Mouse (Mus musculus): ENCODE measurements around the gene Hnrnpf. TPM values are rescaled to one million over a fixed set of nuclear protein-coding genes. Genes with fewer than 3 reads are reported as not detected.
"Not testable (repeated sequence)": the region's sequence is repeated elsewhere in the genome, so short reads cannot be mapped to it uniquely, and the experiment has no call there.

The Hnrnpf gene
- 100 to 1,000 TPM; 299 to 333 TPM for total RNA-seq (2021)
- long read RNA-seq, experiment 1, transcript Hnrnpf-210 (1 exons, 1,922 nt): minor isoform, 12 of 398 reads
- long read RNA-seq, experiment 1, transcript Hnrnpf-209 (3 exons, 2,280 nt): minor isoform, 56 of 398 reads
- long read RNA-seq, experiment 1, transcript Hnrnpf-208 (4 exons, 956 nt): minor isoform, 58 of 398 reads
- long read RNA-seq, experiment 1, transcript Hnrnpf-201 (4 exons, 2,147 nt): major isoform, 95 of 398 reads
- long read RNA-seq, experiment 1, partial matches to known transcripts: 145 of 398 reads
- long read RNA-seq, experiment 1, other reads (novel, unspliced or antisense): 30 of 398 reads
- long read RNA-seq, experiment 2, transcript Hnrnpf-209 (3 exons, 2,280 nt): minor isoform, 68 of 449 reads
- long read RNA-seq, experiment 2, transcript Hnrnpf-201 (4 exons, 2,147 nt): major isoform, 106 of 449 reads
- long read RNA-seq, experiment 2, transcript Hnrnpf-210 (1 exons, 1,922 nt): minor isoform, 21 of 449 reads
- long read RNA-seq, experiment 2, transcript Hnrnpf-208 (4 exons, 956 nt): minor isoform, 44 of 449 reads
- long read RNA-seq, experiment 2, partial matches to known transcripts: 168 of 449 reads
- long read RNA-seq, experiment 2, other reads (novel, unspliced or antisense): 39 of 449 reads

GRCm38 (mm10) chr6:117900126-117901080 lies at the start of gene Hnrnpf:
Hnrnpf (plus strand) TSS chr6:117900324.
- no peak for DNase-seq (ENCODE audit: low spot score in 2 of 2)

- DNase-seq (ENCODE audit: low spot score in 2 of 2): no peak
Observed at GRCm38 (mm10) chr6:117851747-117852146, 48.4 kb upstream of the Hnrnpf start.

GRCm38 (mm10) chr6:117857990-117858389 lies 42.1 kb upstream of the Hnrnpf start:
- no peak for DNase-seq (ENCODE audit: low spot score in 2 of 2)

DNA sequence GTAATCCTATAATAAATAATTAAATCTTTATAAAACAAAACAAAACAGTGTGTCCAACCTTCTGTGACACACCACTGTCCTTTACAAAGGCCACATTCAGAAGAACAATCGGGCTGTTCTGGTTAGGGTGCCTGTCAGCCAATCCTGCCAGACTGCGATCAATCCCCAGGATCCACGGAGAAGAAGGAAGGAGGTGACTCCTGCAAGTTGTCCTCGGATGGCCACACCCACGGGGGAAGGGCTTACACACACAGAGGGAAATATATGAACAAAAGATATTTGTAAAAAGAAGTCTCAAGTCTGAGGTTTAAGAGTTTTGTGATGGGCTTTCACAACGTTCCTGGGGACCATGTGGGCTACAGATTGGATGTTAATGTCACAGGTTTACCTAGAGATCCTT lies 38.3 kb upstream of the Hnrnpf start, which contains the start of gene Zfp239:
Gene Zfp239 (plus strand): TSS at position 253 of the 400 bp plus-strand sequence.
- DNase-seq (ENCODE audit: low spot score in 2 of 2): no peak

DNA sequence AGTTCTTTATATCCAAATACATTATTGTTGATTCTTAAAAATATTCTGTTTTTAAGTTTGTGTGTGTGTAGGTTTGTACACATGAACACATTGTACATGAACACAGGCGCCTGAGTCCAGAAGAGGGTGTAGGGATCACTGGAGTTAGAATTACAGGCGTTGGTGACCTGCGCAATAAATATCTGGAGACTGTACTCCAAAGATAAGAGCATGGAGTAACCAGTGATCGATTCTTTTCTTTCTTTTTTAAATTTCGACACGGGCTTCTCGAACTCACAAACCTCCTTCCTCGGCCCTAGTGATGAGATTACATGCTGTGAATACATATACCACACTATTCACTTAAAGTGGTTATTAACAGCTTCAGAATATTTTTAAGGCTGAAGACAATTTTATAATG lies 37.7 kb upstream of the Hnrnpf start:
- no peak for DNase-seq (ENCODE audit: low spot score in 2 of 2)

GRCm38 (mm10) chr6:117862899-117863620 lies 37.1 kb upstream of the Hnrnpf start:
- peak in 1 of 2 experiments; percentile 41 for DNase-seq (ENCODE audit: low spot score in 2 of 2)

GRCm38 (mm10) chr6:117863751-117864150 lies 36.4 kb upstream of the Hnrnpf start:
- DNase-seq (ENCODE audit: low spot score in 2 of 2): no peak

DNA sequence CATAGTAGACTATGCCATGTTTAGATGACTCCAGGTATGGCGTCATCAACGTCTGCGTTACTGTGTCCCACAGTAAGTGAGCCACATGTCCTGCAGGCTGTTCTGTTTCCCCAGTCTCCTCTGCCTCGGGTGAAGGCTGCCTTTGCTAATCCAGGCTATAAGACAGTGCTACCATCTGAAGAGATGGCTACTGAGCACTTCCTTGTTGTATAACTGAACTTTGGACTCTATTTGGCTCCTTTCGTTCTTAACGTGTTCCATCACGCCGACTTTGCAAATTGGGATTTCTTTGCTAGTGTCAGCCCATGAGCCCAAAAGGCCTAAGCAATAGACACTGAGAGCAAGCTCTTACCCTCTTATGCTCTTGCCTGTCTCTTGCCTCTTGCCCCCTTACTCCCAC lies 31.9 kb upstream of the Hnrnpf start:
- DNase-seq (ENCODE audit: low spot score in 2 of 2): no peak

DNA sequence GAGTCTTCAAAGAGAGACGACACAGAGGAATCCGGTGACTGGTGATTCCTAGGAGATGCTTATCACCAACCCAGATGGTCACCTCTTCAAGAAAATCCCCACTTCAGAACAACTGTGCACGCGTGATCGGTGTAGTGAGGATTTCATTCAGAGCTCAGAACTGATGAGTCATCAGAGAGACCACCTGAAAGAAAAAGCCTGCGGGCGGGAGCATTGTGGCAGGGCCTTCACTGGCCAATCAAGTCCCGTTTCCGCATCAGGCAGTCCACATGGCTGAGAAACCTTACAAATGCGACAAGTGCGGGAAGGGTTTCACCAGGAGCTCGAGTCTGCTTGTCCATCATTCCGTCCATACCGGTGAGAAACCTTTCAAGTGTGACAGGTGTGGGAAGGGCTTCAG lies 29.1 kb upstream of the Hnrnpf start:
- DNase-seq (ENCODE audit: low spot score in 2 of 2): no peak

DNA sequence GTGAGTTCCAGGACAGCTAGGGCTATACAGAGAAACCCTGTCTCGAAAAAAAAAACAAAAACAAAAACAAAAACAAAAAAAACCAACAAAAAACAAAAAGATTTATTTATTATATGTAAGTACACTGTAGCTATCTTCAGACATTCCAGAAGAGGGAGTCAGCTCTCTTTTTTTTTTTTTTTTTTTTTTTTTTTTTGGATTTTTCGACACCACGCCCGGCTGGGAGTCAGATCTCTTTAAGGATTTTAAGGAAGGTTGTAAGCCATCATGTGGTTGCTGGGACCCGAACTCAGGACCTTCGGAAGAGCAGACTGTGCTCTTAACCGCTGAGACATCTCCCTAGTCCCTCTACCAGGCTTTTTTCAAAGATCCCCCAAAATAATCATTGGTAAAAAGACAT lies 26.7 kb upstream of the Hnrnpf start:
- not testable (repeated sequence) for DNase-seq (ENCODE audit: low spot score in 2 of 2)

GRCm38 (mm10) chr6:117874621-117875281 lies 25.4 kb upstream of the Hnrnpf start:
- DNase-seq (ENCODE audit: low spot score in 2 of 2): no peak

DNA sequence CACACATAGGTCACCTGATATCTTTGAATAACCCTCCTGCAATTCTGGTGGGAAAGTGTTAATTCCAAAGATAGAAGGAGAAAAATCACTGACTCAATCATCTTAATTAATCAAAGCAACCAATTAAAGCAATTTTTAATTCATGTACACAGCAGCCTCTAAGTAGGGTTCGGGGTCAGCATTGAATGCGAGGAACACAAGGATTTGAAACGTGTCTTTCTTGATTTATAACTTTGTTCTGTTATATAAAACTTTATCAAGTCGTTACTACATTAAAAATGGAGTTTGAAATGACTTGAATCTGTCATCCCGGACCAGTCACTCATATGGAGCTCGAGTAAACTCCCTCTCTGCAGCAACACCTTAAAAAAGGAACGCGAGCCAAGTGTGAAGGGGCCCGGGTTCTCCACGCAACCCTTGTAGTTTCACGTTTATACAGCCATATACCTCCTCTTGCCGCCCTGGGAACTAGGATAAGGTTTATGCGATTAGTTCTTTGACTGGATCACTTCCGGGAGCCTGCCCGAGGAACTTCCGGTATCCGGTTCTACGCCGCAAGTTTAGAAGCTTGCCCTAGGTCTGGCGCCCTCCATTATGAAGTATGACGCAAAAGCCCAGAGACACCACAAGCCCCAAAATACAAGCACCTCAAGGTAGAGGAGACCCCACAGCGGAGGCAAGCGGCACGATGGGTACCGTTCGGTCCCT lies 21.3 kb upstream of the Hnrnpf start:
- DNase-seq (ENCODE audit: low spot score in 2 of 2): peak in 1 of 2 experiments; percentile 85

GRCm38 (mm10) chr6:117879408-117880115 lies 20.6 kb upstream of the Hnrnpf start:
- peak; percentile 99 to 100 for DNase-seq (ENCODE audit: low spot score in 2 of 2)

DNA sequence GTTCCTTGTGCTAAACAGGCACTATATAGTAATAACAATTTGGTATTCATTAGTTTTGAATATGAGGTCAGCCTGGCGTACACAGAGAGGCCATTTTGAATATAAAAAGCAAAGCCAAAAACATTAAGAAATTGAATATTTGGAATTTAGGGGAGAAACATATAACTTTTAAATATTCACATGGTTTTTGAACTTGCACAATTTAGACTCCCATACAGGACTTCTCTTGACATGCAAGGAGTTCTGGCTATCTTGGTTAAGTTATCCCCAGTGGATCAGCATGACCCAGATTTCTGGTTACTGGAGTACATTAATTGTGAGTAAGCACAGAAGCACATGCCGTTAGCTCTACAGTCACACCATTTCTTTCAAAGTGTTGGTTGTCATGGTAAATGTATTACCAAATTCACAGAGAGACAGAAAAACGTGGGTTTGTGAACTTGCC lies 19.7 kb upstream of the Hnrnpf start:
- no peak for DNase-seq (ENCODE audit: low spot score in 2 of 2)

GRCm38 (mm10) chr6:117881229-117881628 lies 18.9 kb upstream of the Hnrnpf start:
- DNase-seq (ENCODE audit: low spot score in 2 of 2): no peak

DNA sequence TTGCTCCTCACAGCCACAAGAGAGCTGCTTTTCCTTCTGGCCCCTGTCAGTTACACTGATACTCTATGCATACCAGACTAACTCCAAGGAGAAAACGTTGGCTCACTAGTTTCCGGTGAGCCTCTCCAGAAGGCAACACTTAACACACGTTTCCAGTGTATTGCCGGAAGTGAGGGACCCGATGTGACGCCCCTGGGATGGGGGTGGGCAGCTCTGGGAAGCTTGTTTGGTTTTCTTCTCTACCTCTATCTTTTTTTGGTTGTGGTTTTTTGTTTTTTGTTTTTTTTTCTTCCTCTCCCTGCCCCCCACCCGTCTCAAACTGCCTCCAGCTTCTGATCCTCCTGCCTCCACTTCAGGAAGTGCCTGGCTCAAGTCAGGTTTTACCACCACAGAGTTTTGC lies 18.1 kb upstream of the Hnrnpf start:
- DNase-seq (ENCODE audit: low spot score in 2 of 2): no peak

GRCm38 (mm10) chr6:117885943-117886342 lies 14.2 kb upstream of the Hnrnpf start:
- DNase-seq (ENCODE audit: low spot score in 2 of 2): no peak

- DNase-seq (ENCODE audit: low spot score in 2 of 2): no peak
Observed at GRCm38 (mm10) chr6:117888032-117888431, 12.1 kb upstream of the Hnrnpf start.

DNA sequence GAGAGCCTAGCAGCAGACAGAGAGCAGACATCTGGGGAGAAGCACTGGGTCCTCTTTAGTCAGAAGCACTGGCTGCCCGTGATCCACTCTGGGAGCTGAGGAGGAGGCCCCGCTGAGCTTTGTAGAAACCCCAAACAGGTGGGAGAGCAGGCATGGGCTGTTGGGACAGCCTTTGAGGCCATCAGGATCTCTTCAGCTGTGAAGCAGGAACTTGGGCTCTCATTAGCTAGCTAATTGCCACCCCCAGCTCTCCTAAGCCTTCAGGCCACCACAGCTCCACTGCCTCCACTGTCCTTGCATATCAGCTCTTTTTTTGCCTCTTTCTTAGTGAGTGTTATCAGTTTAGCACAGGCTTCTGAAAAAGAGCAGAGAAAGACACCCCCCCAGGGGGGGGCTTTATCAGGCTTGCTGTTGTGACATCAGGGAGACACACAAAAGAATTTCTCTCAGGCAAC lies 11.5 kb upstream of the Hnrnpf start:
- DNase-seq (ENCODE audit: low spot score in 2 of 2): no peak

Data from gastrocnemius, postnatal 4 days (tissue).